Mouse (Mus musculus): ENCODE results near the gene Klhdc8a. TPM values are rescaled to one million over a fixed set of nuclear protein-coding genes. Genes with fewer than 3 reads are reported as not detected.

Gene Klhdc8a
- polyA plus RNA-seq, 1 experiment from 2014 or later: 0.11 TPM

GRCm38 (mm10) chr1:132298801-132299464 lies 507 bp downstream of the Klhdc8a start:
- peak overlapping the region; percentile 26 for H3K9ac ChIP-seq (ENCODE audit: low read depth, low read length)

GRCm38 (mm10) chr1:132299744-132300143 lies 1.3 kb downstream of the Klhdc8a start:
- no peaks in the 10 kb centered on the region for H3K36me3 ChIP-seq (ENCODE audit: control insufficient read depth, insufficient read depth)
- H3K27me3 ChIP-seq (ENCODE audit: control insufficient read depth, insufficient read depth, low read depth, low read length): peaks cover 49% of the 10 kb centered on the region
- ATAC-seq (ENCODE audit: low read depth): no peak

More at GRCm38 (mm10) chr1:132298801-132299464, 507 bp downstream of the Klhdc8a start:
- H3K4me2 ChIP-seq (ENCODE audit: low read depth, low read length): peak overlapping the region; percentile 60
- H3K9me3 ChIP-seq (replicated peaks; ENCODE audit: control insufficient read depth, low read length): no peaks in the 10 kb centered on the region
- no peaks in the 10 kb centered on the region for H3K36me3 ChIP-seq (ENCODE audit: control insufficient read depth, insufficient read depth)
- H3K4me1 ChIP-seq (ENCODE audit: control insufficient read depth, low read depth, low read length): no peaks in the 10 kb centered on the region
- peak overlapping the region; percentile 54 for H3K4me3 ChIP-seq (ENCODE audit: low read depth, low read length)
- 0 out of 2 replicates have a peak, but pooled peaks have one; percentile 12 for ATAC-seq (ENCODE audit: low read depth)
- WGBS (ENCODE audit: insufficient replicate concordance): 2% methylated on average over 63 of the region's 71 CpGs
- H3K27ac ChIP-seq (ENCODE audit: low read length): no peak overlapping the region
- H3K27me3 ChIP-seq (ENCODE audit: control insufficient read depth, insufficient read depth, low read depth, low read length): peaks cover 46% of the 10 kb centered on the region

GRCm38 (mm10) chr1:132301242-132301641 lies 2.8 kb downstream of the Klhdc8a start:
- H3K27ac ChIP-seq (ENCODE audit: low read length): no peak overlapping the region
- no peak for ATAC-seq (ENCODE audit: low read depth)
- H3K4me3 ChIP-seq (ENCODE audit: low read depth, low read length): no peak overlapping the region
- no peaks in the 10 kb centered on the region for H3K9me3 ChIP-seq (replicated peaks; ENCODE audit: control insufficient read depth, low read length)
- H3K4me2 ChIP-seq (ENCODE audit: low read depth, low read length): no peak overlapping the region
- no peaks in the 10 kb centered on the region for H3K4me1 ChIP-seq (ENCODE audit: control insufficient read depth, low read depth, low read length)
- no peak overlapping the region for H3K9ac ChIP-seq (ENCODE audit: low read depth, low read length)
- WGBS (ENCODE audit: insufficient replicate concordance): 78% methylated on average over 5 of the region's 5 CpGs
- peaks cover 49% of the 10 kb centered on the region for H3K27me3 ChIP-seq (ENCODE audit: control insufficient read depth, insufficient read depth, low read depth, low read length)
- no peaks in the 10 kb centered on the region for H3K36me3 ChIP-seq (ENCODE audit: control insufficient read depth, insufficient read depth)

More at GRCm38 (mm10) chr1:132299744-132300143, 1.3 kb downstream of the Klhdc8a start:
- Histone ChIP-seq H3K4me1 (ENCODE audit: control insufficient read depth, low read depth, low read length) (no peaks in the 10 kb centered on the region), H3K27ac (ENCODE audit: low read length) (no peak overlapping the region), H3K9ac (ENCODE audit: low read depth, low read length) (no peak overlapping the region), H3K4me3 (ENCODE audit: low read depth, low read length) (no peak overlapping the region), H3K9me3 (replicated peaks; ENCODE audit: control insufficient read depth, low read length) (no peaks in the 10 kb centered on the region), H3K4me2 (ENCODE audit: low read depth, low read length) (no peak overlapping the region)
- 58% methylated on average over 5 of the region's 5 CpGs for WGBS (ENCODE audit: insufficient replicate concordance)

- ATAC-seq (ENCODE audit: low read depth): no peak
- no peaks in the 10 kb centered on the region for H3K36me3 ChIP-seq (ENCODE audit: control insufficient read depth, insufficient read depth)
- WGBS (ENCODE audit: insufficient replicate concordance): 66% methylated on average over 9 of the region's 9 CpGs
- H3K9me3 ChIP-seq (replicated peaks; ENCODE audit: control insufficient read depth, low read length): no peaks in the 10 kb centered on the region
- H3K4me1 ChIP-seq (ENCODE audit: control insufficient read depth, low read depth, low read length): no peaks in the 10 kb centered on the region
- H3K27me3 ChIP-seq (ENCODE audit: control insufficient read depth, insufficient read depth, low read depth, low read length): peaks cover 43% of the 10 kb centered on the region
- H3K4me3 ChIP-seq (ENCODE audit: low read depth, low read length): no peak overlapping the region
- H3K27ac ChIP-seq (ENCODE audit: low read length): no peak overlapping the region
- no peak overlapping the region for H3K4me2 ChIP-seq (ENCODE audit: low read depth, low read length)
- H3K9ac ChIP-seq (ENCODE audit: low read depth, low read length): no peak overlapping the region
Measured at GRCm38 (mm10) chr1:132302341-132302866, 4.0 kb downstream of the Klhdc8a start.

- no peak overlapping the region for H3K4me2 ChIP-seq (ENCODE audit: low read depth, low read length)
- no peak overlapping the region for H3K4me3 ChIP-seq (ENCODE audit: low read depth, low read length)
- no peak for ATAC-seq (ENCODE audit: low read depth)
- no peaks in the 10 kb centered on the region for H3K4me1 ChIP-seq (ENCODE audit: control insufficient read depth, low read depth, low read length)
- WGBS (ENCODE audit: insufficient replicate concordance): 40% methylated on average over 9 of the region's 9 CpGs
- no peaks in the 10 kb centered on the region for H3K36me3 ChIP-seq (ENCODE audit: control insufficient read depth, insufficient read depth)
- peaks cover 20% of the 10 kb centered on the region for H3K27me3 ChIP-seq (ENCODE audit: control insufficient read depth, insufficient read depth, low read depth, low read length)
- no peaks in the 10 kb centered on the region for H3K9me3 ChIP-seq (replicated peaks; ENCODE audit: control insufficient read depth, low read length)
- no peak overlapping the region for H3K9ac ChIP-seq (ENCODE audit: low read depth, low read length)
- H3K27ac ChIP-seq (ENCODE audit: low read length): no peak overlapping the region
Measured at GRCm38 (mm10) chr1:132304618-132305214, 6.3 kb downstream of the Klhdc8a start.

GRCm38 (mm10) chr1:132306160-132306559 lies 7.7 kb downstream of the Klhdc8a start:
- Histone ChIP-seq H3K9ac (ENCODE audit: low read depth, low read length) (no peak overlapping the region), H3K4me3 (ENCODE audit: low read depth, low read length) (no peak overlapping the region), H3K4me1 (ENCODE audit: control insufficient read depth, low read depth, low read length) (no peaks in the 10 kb centered on the region), H3K4me2 (ENCODE audit: low read depth, low read length) (no peak overlapping the region), H3K27ac (ENCODE audit: low read length) (no peak overlapping the region), H3K36me3 (ENCODE audit: control insufficient read depth, insufficient read depth) (no peaks in the 10 kb centered on the region), H3K27me3 (ENCODE audit: control insufficient read depth, insufficient read depth, low read depth, low read length) (peaks cover 12% of the 10 kb centered on the region), H3K9me3 (replicated peaks; ENCODE audit: control insufficient read depth, low read length) (no peaks in the 10 kb centered on the region)
- WGBS (ENCODE audit: insufficient replicate concordance): 12% methylated on average over 4 of the region's 4 CpGs
- no peak for ATAC-seq (ENCODE audit: low read depth)

- ATAC-seq (ENCODE audit: low read depth): no peak
- Histone ChIP-seq H3K36me3 (ENCODE audit: control insufficient read depth, insufficient read depth) (no peaks in the 10 kb centered on the region), H3K4me3 (ENCODE audit: low read depth, low read length) (no peak overlapping the region), H3K4me1 (ENCODE audit: control insufficient read depth, low read depth, low read length) (no peaks in the 10 kb centered on the region; the same call in 1 of the 2 replicates), H3K27me3 (ENCODE audit: control insufficient read depth, insufficient read depth, low read depth, low read length) (peaks cover 11% of the 10 kb centered on the region), H3K4me2 (ENCODE audit: low read depth, low read length) (no peak overlapping the region), H3K9ac (ENCODE audit: low read depth, low read length) (no peak overlapping the region), H3K9me3 (replicated peaks; ENCODE audit: control insufficient read depth, low read length) (no peaks in the 10 kb centered on the region), H3K27ac (ENCODE audit: low read length) (no peak overlapping the region)
- WGBS (ENCODE audit: insufficient replicate concordance): 18% methylated on average over 4 of the region's 4 CpGs
Measured at GRCm38 (mm10) chr1:132306808-132307207, 8.4 kb downstream of the Klhdc8a start.

- Histone ChIP-seq H3K4me2 (ENCODE audit: low read depth, low read length) (no peak overlapping the region), H3K27ac (ENCODE audit: low read length) (no peak overlapping the region), H3K9ac (ENCODE audit: low read depth, low read length) (no peak overlapping the region), H3K4me3 (ENCODE audit: low read depth, low read length) (no peak overlapping the region), H3K36me3 (ENCODE audit: control insufficient read depth, insufficient read depth) (no peaks in the 10 kb centered on the region), H3K4me1 (ENCODE audit: control insufficient read depth, low read depth, low read length) (no peaks in the 10 kb centered on the region; the same call in 1 of the 2 replicates), H3K9me3 (replicated peaks; ENCODE audit: control insufficient read depth, low read length) (no peaks in the 10 kb centered on the region), H3K27me3 (ENCODE audit: control insufficient read depth, insufficient read depth, low read depth, low read length) (peaks cover 9% of the 10 kb centered on the region)
- WGBS (ENCODE audit: insufficient replicate concordance): 68% methylated on average over 6 of the region's 6 CpGs
- ATAC-seq (ENCODE audit: low read depth): no peak
Measured at GRCm38 (mm10) chr1:132307962-132308361, 9.5 kb downstream of the Klhdc8a start.

GRCm38 (mm10) chr1:132308674-132309073 lies 10.2 kb downstream of the Klhdc8a start:
- 66% methylated on average over 7 of the region's 7 CpGs for WGBS (ENCODE audit: insufficient replicate concordance)
- H3K9ac ChIP-seq (ENCODE audit: low read depth, low read length): no peak overlapping the region

More at GRCm38 (mm10) chr1:132308674-132309073, 10.2 kb downstream of the Klhdc8a start:
- no peak for ATAC-seq (ENCODE audit: low read depth)
- Histone ChIP-seq H3K27ac (ENCODE audit: low read length) (no peak overlapping the region), H3K4me3 (ENCODE audit: low read depth, low read length) (no peak overlapping the region), H3K27me3 (ENCODE audit: control insufficient read depth, insufficient read depth, low read depth, low read length) (peaks cover 8% of the 10 kb centered on the region), H3K36me3 (ENCODE audit: control insufficient read depth, insufficient read depth) (no peaks in the 10 kb centered on the region), H3K9me3 (replicated peaks; ENCODE audit: control insufficient read depth, low read length) (no peaks in the 10 kb centered on the region), H3K4me2 (ENCODE audit: low read depth, low read length) (no peak overlapping the region), H3K4me1 (ENCODE audit: control insufficient read depth, low read depth, low read length) (no peaks in the 10 kb centered on the region; the same call in 1 of the 2 replicates)

All from liver, embryonic 16.5 days (tissue).